Mouse (Mus musculus) frontal cortex, adult 2 months (tissue): ENCODE measurements at regions not wholly inside any gene's neighbourhood (a gene's known extent, or its start where the extent isn't known, plus 50 kb on each side); places are given as distances from the start of the nearest gene placed in this dataset.
A peak's percentile ranks its signal among the peaks of the same experiment; 100 is the strongest.

Experiments
- DNase-seq, 2 experiments: peaks; one replicate each; pipeline ENCODE4 v3.0.0; 2022; ENCODE audit warnings: low spot score in 1 of 2; ENCODE audit errors: extremely low spot score in 1 of 2

GRCm38 (mm10) chr2:9574651-9575050, 306.4 kb upstream of the 4930412O13Rik start:
- DNase-seq, result no peak

DNA sequence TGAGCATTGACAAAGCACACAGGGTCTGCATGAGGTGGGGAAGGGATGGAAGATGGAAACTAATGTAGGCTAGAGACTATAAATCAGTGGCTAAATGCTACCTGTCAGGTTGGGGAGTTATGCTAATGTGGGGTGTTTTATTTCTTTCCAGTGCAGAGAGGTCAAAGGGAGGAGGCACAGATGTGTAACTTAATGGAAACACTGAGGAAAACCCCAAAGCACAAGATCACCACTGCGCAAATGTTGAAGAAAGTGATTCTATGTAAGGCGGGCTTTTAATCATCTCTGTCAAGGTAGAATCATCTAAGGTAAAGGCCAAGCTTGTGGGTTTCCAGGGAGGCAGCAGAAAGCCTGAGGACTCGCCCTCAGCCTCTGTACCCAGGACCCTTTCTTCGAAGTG, 303.2 kb upstream of the 4930412O13Rik start:
- DNase-seq, result no peak

GRCm38 (mm10) chr2:9587389-9587788, 293.7 kb upstream of the 4930412O13Rik start:
- DNase-seq, result no peak

DNA sequence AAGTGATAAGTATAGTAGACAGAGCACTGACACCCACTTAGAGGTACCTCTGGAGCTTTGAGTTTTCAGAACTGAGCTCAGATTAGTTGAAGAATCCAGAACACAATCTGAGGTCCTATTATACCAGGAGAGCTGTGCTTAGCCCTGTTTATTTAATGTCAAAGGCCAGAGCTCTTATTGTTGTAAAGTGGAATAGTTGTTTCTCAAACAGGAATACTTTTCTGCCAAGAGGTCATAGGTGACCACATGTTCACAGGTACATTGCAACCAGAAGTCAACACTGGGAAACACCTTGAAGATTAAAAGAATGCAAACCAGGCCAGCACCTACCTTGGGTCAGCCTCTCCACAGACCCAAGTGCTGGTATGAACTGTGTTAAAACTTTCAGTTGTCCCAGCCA, 291.9 kb upstream of the 4930412O13Rik start:
- no peak for DNase-seq

GRCm38 (mm10) chr2:9592531-9592930, 288.5 kb upstream of the 4930412O13Rik start:
- DNase-seq, result no peak

- DNase-seq, result peak in 1 of 2 experiments; percentile 21
These were observed 287.1 kb upstream of the 4930412O13Rik start for GRCm38 (mm10) chr2:9593931-9594330.

DNA sequence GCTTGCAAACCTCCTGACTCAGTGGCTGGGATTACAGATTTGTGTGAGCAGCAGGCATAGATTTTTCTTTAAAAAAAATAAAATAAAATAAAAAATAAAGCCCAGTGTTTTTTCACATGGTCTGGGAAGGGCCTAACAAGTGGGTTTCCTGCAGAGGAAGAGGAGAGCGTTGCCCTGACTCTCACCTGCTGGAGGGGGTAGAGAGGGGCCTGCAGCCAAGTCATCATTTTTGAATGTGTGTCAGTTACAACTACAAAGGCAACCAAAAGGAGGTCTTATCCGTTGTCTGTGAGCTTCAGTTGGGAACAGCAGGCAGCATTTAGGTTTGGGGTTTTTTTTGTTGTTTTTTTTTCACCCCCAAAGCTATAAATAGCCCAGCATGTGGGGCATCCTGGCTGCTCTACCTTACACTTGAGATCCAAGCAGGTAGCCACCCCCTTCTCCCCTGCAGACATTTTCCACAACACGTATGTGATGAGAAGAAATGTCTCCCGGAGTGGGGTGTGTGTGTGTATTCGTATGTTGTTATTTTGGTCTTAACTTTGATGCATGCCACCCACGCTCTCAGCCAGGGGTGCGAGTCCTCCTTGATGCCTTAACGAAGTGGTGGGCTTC, 285.7 kb upstream of the 4930412O13Rik start:
- no peak for DNase-seq

DNA sequence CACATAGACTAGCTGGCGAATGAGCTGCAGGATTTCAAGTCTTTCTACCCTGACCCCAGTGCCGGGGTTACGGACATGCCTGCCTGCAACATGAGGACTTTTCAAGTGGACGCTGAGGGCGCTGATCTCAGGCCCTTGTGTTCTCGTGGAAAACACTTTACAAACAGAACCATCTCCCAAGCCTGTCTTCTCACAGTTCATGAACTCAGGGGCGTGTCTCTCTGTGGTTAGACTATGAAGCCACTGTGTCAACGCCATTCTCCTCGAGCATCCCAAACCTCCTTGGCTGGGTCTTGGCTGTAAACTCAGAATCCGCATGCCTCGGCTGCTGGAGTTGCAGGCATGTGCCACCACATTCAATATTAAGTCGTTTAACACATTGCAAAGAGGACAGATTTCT, 284.9 kb upstream of the 4930412O13Rik start:
- DNase-seq, result no peak

DNA sequence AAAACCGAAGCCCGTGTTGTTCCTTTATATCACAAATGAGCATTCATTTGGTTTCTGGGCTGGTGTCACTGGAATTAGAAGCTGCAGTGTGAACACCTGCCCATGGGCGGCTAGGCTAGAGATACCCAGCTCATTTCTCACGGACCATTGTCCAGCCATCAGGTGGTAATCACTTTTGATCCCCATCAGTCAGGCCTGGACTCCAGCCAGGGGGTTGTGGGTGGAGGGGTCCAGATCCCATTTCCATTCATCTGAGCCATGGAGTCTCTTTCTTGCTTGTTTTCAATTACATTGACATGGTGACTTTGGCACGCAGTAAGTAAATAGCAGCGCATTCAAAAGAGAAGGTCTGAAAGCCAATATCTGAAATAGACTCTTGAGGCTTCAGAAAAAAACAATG, 276.1 kb upstream of the 4930412O13Rik start:
- DNase-seq, result no peak

DNA sequence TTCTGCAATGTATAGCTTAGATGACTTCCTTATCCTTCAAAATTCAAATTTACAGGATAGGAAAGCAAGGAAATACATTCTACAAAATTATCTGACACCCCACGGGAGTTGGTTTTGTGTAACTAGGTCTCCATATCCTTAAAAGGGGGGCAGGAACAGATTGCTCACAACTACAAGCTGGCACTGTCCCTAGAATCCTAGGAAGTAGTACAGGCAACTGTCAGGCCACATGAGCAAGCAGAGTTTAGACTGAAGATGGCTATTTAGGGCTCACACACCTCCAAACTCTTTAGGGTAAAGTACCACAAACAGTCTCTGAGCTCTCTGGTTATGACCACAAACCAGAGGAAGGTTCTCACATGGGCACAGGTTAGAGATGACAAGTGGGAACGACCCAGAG, 273.5 kb upstream of the 4930412O13Rik start:
- DNase-seq, result peak in 1 of 2 experiments; percentile 16

GRCm38 (mm10) chr2:9614415-9614814, 266.6 kb upstream of the 4930412O13Rik start:
- no peak for DNase-seq

GRCm38 (mm10) chr2:9616292-9616691, 264.8 kb upstream of the 4930412O13Rik start:
- no peak for DNase-seq

GRCm38 (mm10) chr2:9620303-9621244, 260.5 kb upstream of the 4930412O13Rik start:
- peak; percentile 66 to 85 for DNase-seq

GRCm38 (mm10) chr2:9623702-9624101, 257.4 kb upstream of the 4930412O13Rik start:
- no peak for DNase-seq

DNA sequence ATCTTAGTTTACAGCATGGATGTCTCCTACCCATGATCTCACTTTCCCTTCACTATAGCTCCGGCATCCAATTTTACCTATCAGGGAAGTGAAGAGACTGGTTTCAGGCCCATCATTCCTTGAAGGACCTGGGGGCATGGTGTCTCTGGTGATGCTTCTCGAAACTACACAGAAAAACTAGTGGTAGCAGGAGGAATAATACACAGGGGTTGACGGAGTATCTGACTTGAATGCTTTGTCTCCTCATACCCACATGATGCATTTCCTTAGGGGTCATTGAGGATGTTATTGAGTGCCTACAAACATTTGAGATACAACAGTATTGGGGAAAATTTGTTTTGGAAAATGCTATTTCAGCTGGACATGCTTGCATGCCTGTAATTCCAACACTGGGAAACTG, 253.0 kb upstream of the 4930412O13Rik start:
- no peak for DNase-seq

DNA sequence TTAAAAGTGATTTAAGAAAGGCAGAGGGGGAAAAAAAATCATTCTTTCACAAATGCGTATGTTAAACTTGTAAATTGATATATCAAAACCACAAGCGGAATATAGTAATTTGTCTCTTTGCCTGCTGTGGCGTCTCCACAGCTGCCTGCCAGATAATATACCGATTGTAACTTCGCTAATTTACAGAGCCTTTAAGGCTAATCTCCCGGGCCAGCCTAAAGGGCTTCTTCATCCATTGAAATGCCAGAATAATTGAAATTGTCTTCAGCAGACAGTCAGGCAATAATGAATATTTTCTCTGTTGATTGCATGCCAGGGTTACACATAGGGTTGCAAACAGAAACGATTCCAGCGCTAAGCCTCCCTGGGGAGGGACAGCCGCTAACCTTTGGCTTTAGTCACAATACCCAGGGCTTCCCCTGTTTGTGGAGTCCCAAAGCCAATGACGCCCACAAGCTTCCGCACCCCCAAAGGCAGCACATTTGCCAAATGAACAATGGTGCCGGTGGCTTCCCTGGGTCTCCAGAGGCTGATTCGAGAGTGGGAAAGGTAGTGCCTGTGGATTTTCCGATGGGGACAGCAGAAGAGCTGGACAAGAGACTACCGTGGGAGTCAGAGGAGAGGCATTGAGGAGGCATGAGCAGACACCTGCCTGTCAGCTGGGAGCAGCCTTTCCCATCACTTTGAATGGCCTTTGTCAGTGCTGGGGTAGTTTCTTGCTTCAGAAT, 248.2 kb upstream of the 4930412O13Rik start:
- no peak for DNase-seq

DNA sequence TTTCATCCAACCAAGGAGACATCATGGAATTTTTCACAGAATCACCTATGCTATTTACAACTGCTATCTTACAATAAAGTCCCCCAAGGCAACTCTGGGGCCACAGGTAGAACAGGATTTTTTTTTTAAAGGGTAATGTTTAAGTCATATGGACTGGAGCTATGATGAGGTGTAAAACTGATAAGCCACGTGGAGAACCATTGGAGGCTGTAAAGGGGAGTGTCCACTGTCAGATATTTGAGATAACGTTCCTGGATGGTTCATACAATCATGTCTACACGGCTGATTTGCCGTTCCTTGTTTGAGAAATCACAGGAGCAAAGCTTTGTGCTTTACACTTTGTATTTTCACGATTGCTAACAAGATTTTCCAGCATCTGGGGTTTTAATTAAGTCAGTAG, 241.8 kb upstream of the 4930412O13Rik start:
- DNase-seq, result no peak

- DNase-seq, result no peak
These were observed 239.4 kb upstream of the 4930412O13Rik start for GRCm38 (mm10) chr2:9641629-9642028.

GRCm38 (mm10) chr2:9642411-9642810, 238.6 kb upstream of the 4930412O13Rik start:
- no peak for DNase-seq

- peak in 1 of 2 experiments; percentile 17 for DNase-seq
These were observed 234.6 kb upstream of the 4930412O13Rik start for GRCm38 (mm10) chr2:9646466-9646865.

DNA sequence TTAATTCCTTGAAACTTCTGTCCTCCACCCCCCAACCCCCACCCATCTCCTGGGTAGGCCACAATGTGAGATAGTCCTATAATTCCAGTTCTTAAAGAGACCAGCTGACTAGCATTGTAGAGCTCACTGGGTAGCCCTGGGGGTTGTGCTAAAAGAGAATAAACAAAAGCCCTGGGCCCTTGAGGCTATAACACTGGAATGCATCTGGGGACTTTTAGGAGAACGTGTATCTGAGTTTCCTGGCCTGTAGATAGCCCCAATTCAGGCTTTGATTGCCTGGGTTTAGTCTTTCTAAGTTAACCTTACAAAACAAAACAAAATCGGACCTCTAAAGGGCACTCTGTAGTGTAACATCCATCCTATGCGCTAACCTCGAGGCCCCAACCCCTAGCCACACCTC, 234.1 kb upstream of the 4930412O13Rik start:
- no peak for DNase-seq
